Mouse (Mus musculus): ENCODE data around the gene Fcgrt. TPM values are rescaled to one million over a fixed set of nuclear protein-coding genes. Genes with fewer than 3 reads are reported as not detected.

Fcgrt gene
- total and polyA plus RNA-seq, 3 experiments: 0.27 to 1.7 TPM; not detected in 1

- Histone ChIP-seq H3K9ac (ENCODE audit: control insufficient read depth, low read depth, low read length, poor library complexity, severe bottlenecking) (peak overlapping the region; percentile 81), H3K4me3 (ENCODE audit: control insufficient read depth in 1 of 2, insufficient read depth in 1 of 2, low read depth in 2 of 2, low read length in 2 of 2) (peak overlapping the region; percentile 66 to 93), H3K9me3 (replicated peaks; ENCODE audit: insufficient read depth, low read length) (no peaks in the 10 kb centered on the region), H3K27me3 (ENCODE audit: control insufficient read depth in 1 of 2, insufficient read depth in 2 of 2, low read length in 2 of 2) (no peaks in the 10 kb centered on the region), H3K4me1 (ENCODE audit: control insufficient read depth in 1 of 2, insufficient read depth in 2 of 2, low read length in 2 of 2) (peaks cover 3 to 15% of the 10 kb centered on the region in 2 experiments; a peak in 3 of 4 replicates), H3K36me3 (ENCODE audit: control insufficient read depth in 1 of 2, insufficient read depth in 2 of 2, low read length in 2 of 2) (peaks cover 0 to 5% of the 10 kb centered on the region in 2 experiments; a peak in 3 of 4 replicates), H3K79me2 (ENCODE audit: control insufficient read depth, insufficient read depth, low read length, poor library complexity) (peaks cover 25% of the 10 kb centered on the region), H3K27ac (ENCODE audit: control insufficient read depth, low read depth, low read length) (peak overlapping the region; percentile 78)
- TF ChIP-seq CHD1 (IDR thresholded peaks at IDR 0.05; ENCODE audit: low read depth, low read length): 0 out of 2 replicates have a peak, but pooled peaks have one; percentile 22
- TF ChIP-seq USF1 (IDR thresholded peaks at IDR 0.05; ENCODE audit: low read depth, low read length): no peak
- peak in 1 of 2 experiments; percentile 29; a peak in 1 of 4 replicates for TF ChIP-seq POLR2A (IDR thresholded peaks at IDR 0.05; ENCODE audit: control insufficient read depth in 1 of 2, insufficient read depth in 1 of 2, low read depth in 1 of 2, low read length in 2 of 2, poor library complexity in 1 of 2)
- DNase-seq (ENCODE audit: low read depth, low spot score): peak; percentile 74
Measured at GRCm38 (mm10) chr7:45052181-45052861, 51.3 kb downstream of the Fcgrt start.

GRCm38 (mm10) chr7:45051601-45051974 is 52.1 kb downstream of the Fcgrt start:
- no peak for DNase-seq (ENCODE audit: low read depth, low spot score)
- peak overlapping the region; percentile 66 to 93 for H3K4me3 ChIP-seq (ENCODE audit: control insufficient read depth in 1 of 2, insufficient read depth in 1 of 2, low read depth in 2 of 2, low read length in 2 of 2)
- peak overlapping the region; percentile 81 for H3K9ac ChIP-seq (ENCODE audit: control insufficient read depth, low read depth, low read length, poor library complexity, severe bottlenecking)
- H3K27ac ChIP-seq (ENCODE audit: control insufficient read depth, low read depth, low read length): no peak overlapping the region
- H3K4me1 ChIP-seq (ENCODE audit: control insufficient read depth in 1 of 2, insufficient read depth in 2 of 2, low read length in 2 of 2): peaks cover 3 to 15% of the 10 kb centered on the region in 2 experiments; a peak in 3 of 4 replicates
- peaks cover 25% of the 10 kb centered on the region for H3K79me2 ChIP-seq (ENCODE audit: control insufficient read depth, insufficient read depth, low read length, poor library complexity)
- peaks cover 0 to 5% of the 10 kb centered on the region in 2 experiments; a peak in 3 of 4 replicates for H3K36me3 ChIP-seq (ENCODE audit: control insufficient read depth in 1 of 2, insufficient read depth in 2 of 2, low read length in 2 of 2)
- H3K27me3 ChIP-seq (ENCODE audit: control insufficient read depth in 1 of 2, insufficient read depth in 2 of 2, low read length in 2 of 2): no peaks in the 10 kb centered on the region
- TF ChIP-seq MYC (IDR thresholded peaks at IDR 0.05; ENCODE audit: low read depth, low read length): 0 out of 2 replicates have a peak, but pooled peaks have one; percentile 29
- no peak for TF ChIP-seq MAZ (IDR thresholded peaks at IDR 0.05; ENCODE audit: low read depth, low read length)
- H3K9me3 ChIP-seq (replicated peaks; ENCODE audit: insufficient read depth, low read length): no peaks in the 10 kb centered on the region

- H3K4me1 ChIP-seq (ENCODE audit: control insufficient read depth in 1 of 2, insufficient read depth in 2 of 2, low read length in 2 of 2): peaks cover 3 to 15% of the 10 kb centered on the region in 2 experiments; a peak in 3 of 4 replicates
- TF ChIP-seq CHD2 (IDR thresholded peaks at IDR 0.05; ENCODE audit: low read length): 0 out of 2 replicates have a peak, but pooled peaks have one; percentile 16
- no peak for TF ChIP-seq ZMIZ1 (IDR thresholded peaks at IDR 0.05; ENCODE audit: low read depth, low read length)
- peak; percentile 46; the same call in 1 of the 2 replicates for TF ChIP-seq GATA1 (IDR thresholded peaks at IDR 0.05; ENCODE audit: low read depth, low read length)
- no peaks in the 10 kb centered on the region for H3K9me3 ChIP-seq (replicated peaks; ENCODE audit: insufficient read depth, low read length)
- H3K9ac ChIP-seq (ENCODE audit: control insufficient read depth, low read depth, low read length, poor library complexity, severe bottlenecking): peak overlapping the region; percentile 81
- peaks cover 25% of the 10 kb centered on the region for H3K79me2 ChIP-seq (ENCODE audit: control insufficient read depth, insufficient read depth, low read length, poor library complexity)
- no peaks in the 10 kb centered on the region for H3K27me3 ChIP-seq (ENCODE audit: control insufficient read depth in 1 of 2, insufficient read depth in 2 of 2, low read length in 2 of 2)
- H3K36me3 ChIP-seq (ENCODE audit: control insufficient read depth in 1 of 2, insufficient read depth in 2 of 2, low read length in 2 of 2): peaks cover 0 to 5% of the 10 kb centered on the region in 2 experiments; a peak in 3 of 4 replicates
- no peak overlapping the region for H3K27ac ChIP-seq (ENCODE audit: control insufficient read depth, low read depth, low read length)
- peak overlapping the region; percentile 66 to 93; a peak in 3 of 4 replicates for H3K4me3 ChIP-seq (ENCODE audit: control insufficient read depth in 1 of 2, insufficient read depth in 1 of 2, low read depth in 2 of 2, low read length in 2 of 2)
- peak; percentile 93 for DNase-seq (ENCODE audit: low read depth, low spot score)
Measured at GRCm38 (mm10) chr7:45050945-45051600, 52.6 kb downstream of the Fcgrt start.
